Mouse (Mus musculus): Measurements from ENCODE around the gene Tuba8. TPM values are rescaled to one million over a fixed set of nuclear protein-coding genes. Genes with fewer than 3 reads are reported as not detected.

Tuba8 gene
- polyA plus RNA-seq, 1 experiment, result 0.20 TPM

GRCm38 (mm10) chr6:121272075-121272800, 61.7 kb downstream of the Tuba8 start:
- peak; percentile 67 for DNase-seq (ENCODE audit: low read depth, low spot score)
- 7% methylated on average over 17 of the region's 17 CpGs for WGBS

GRCm38 (mm10) chr6:121274356-121274755, 63.9 kb downstream of the Tuba8 start:
- DNase-seq (ENCODE audit: low read depth, low spot score), result no peak
- 82% methylated on average over 3 of the region's 3 CpGs for WGBS

Other genes starting within 250 kb of the Tuba8 start
- 8.1 and 10.2 TPM in 2 replicates for gene Mical3, start 79.7 kb upstream of the Tuba8 start, polyA plus RNA-seq (2012; rRNA removed)
- gene Pex26, start 27.0 kb upstream of the Tuba8 start, polyA plus RNA-seq (2012; rRNA removed), result 16.1 and 17.3 TPM in 2 replicates
- 4.7 and 17.0 TPM in 2 replicates for gene Usp18, start 35.2 kb downstream of the Tuba8 start, polyA plus RNA-seq (2012; rRNA removed)
- gene Slc6a13, start 89.5 kb downstream of the Tuba8 start, polyA plus RNA-seq (2012; rRNA removed), result 0.64 and 0.73 TPM in 2 replicates
- gene Slc6a12, start 132.4 kb downstream of the Tuba8 start, polyA plus RNA-seq (2012; rRNA removed), result 0.26 and 0.37 TPM in 2 replicates

Data from large intestine, adult 2 months (tissue).